8 mouse cellular contexts compared by ENCODE assay signal in genomic region chr14:55490361-55491201, GRCm38 (mm10). TPM values are rescaled to one million over a fixed set of nuclear protein-coding genes. Genes with fewer than 3 reads are reported as not detected.
DNase-seq lines count a peak whose midpoint lies in the region; ATAC-seq and TF ChIP-seq lines count a peak whose summit lies in the region.

Gene Carmil3, plus strand, starts transcription at chr14:55490651.

- H3K4me2 ChIP-seq in lung, embryonic 15.5 days = peak within 1 kb of the TSS; percentile 94

- WGBS in hindbrain, embryonic 10.5 days = under 1% methylated on average over 68 of the region's 68 CpGs
- WGBS in lung, embryonic 15.5 days = under 1% methylated on average over 60 of the region's 68 CpGs

- H3K36me3 ChIP-seq in G1E (replicated peaks) = peaks cover 40% of the 10 kb centered on the region
- H3K36me3 ChIP-seq in hindbrain, embryonic 10.5 days = peaks cover 49% of the 10 kb centered on the region
- H3K36me3 ChIP-seq in lung, embryonic 15.5 days = peaks cover 8% of the 10 kb centered on the region; the same call in 1 of the 2 replicates

- DNase-seq in G1E (ENCODE audit: low spot score) = peak; percentile 70
- DNase-seq in cerebellum, adult 18-20 months = peak; percentile 90 to 91
- peak; percentile 58 for DNase-seq in forelimb bud, embryonic 11.5 days (ENCODE audit: low read depth, low spot score)
- DNase-seq in hindbrain, embryonic 10.5 days (ENCODE audit: low spot score) = peak; percentile 81
- peak; percentile 81 to 90 for DNase-seq in layer of hippocampus, postnatal 10 days (ENCODE audit: low spot score in 2 of 2)
- DNase-seq in ovary, postnatal 10 days (ENCODE audit: low spot score) = peak; percentile 34
- DNase-seq in thymus, postnatal 14 days = peak; percentile 82

- H3K27ac ChIP-seq in hindbrain, embryonic 10.5 days = peak within 1 kb of the TSS; percentile 91
- peak within 1 kb of the TSS; percentile 43; the same call in 1 of the 2 replicates for H3K27ac ChIP-seq in lung, embryonic 15.5 days

- H3K4me3 ChIP-seq in G1E (ENCODE audit: low read depth, low read length) = peak within 1 kb of the TSS; percentile 75
- peak within 1 kb of the TSS; percentile 80 for H3K4me3 ChIP-seq in hindbrain, embryonic 10.5 days
- peak within 1 kb of the TSS; percentile 66 for H3K4me3 ChIP-seq in lung, embryonic 15.5 days

- H3K4me1 ChIP-seq in G1E (ENCODE audit: insufficient read depth, low read depth, low read length) = peaks cover 37% of the 10 kb centered on the region
- peaks cover 26% of the 10 kb centered on the region for H3K4me1 ChIP-seq in hindbrain, embryonic 10.5 days (replicated peaks)
- peaks cover 7% of the 10 kb centered on the region for H3K4me1 ChIP-seq in lung, embryonic 15.5 days

- H3K27me3 ChIP-seq in G1E (ENCODE audit: insufficient read depth, low read length) = peaks cover 15% of the 10 kb centered on the region; the same call in 1 of the 2 replicates
- H3K27me3 ChIP-seq in hindbrain, embryonic 10.5 days (ENCODE audit: insufficient read depth, poor library complexity, severe bottlenecking) = peaks cover 4% of the 10 kb centered on the region; the same call in 1 of the 2 replicates
- no peaks in the 10 kb centered on the region for H3K27me3 ChIP-seq in lung, embryonic 15.5 days

- TF ChIP-seq CTCF in G1E (IDR thresholded peaks at IDR 0.05; ENCODE audit: low read depth, low read length) = no peak

- no peak for ATAC-seq in G1E (ENCODE audit: extremely low read depth, insufficient number of reproducible peaks, low FRiP score, poor library complexity, severe bottlenecking)
- ATAC-seq in lung, embryonic 15.5 days (ENCODE audit: borderline replicate concordance, extremely low read depth, low FRiP score, low TSS enrichment) = peak; percentile 83

- peak within 1 kb of the TSS; percentile 47 for H3K9ac ChIP-seq in lung, embryonic 15.5 days

- H3K9me3 ChIP-seq in G1E (replicated peaks) = no peaks in the 10 kb centered on the region
- no peaks in the 10 kb centered on the region for H3K9me3 ChIP-seq in hindbrain, embryonic 10.5 days
- no peaks in the 10 kb centered on the region for H3K9me3 ChIP-seq in lung, embryonic 15.5 days

RNA-seq across cellular contexts. Expression of gene Carmil3, which starts in this region (rescaled TPM):
- 2.2 TPM in 2 replicates for total RNA-seq in G1E (2014; fragmentation: Nextera tagmentation)
- total RNA-seq in G1E (2017) = 2.1 and 2.3 TPM in 2 replicates
- polyA plus RNA-seq in G1E (2012) = 0.92 and 1.2 TPM in 2 replicates
- polyA plus RNA-seq in hindbrain, embryonic 10.5 days (2016; fragmentation: Nextera tagmentation; extraction: Ambion mirVana) = 5.7 and 7.9 TPM in 2 replicates
- 100 to 1,000 TPM; 106 to 144 TPM for total RNA-seq in layer of hippocampus, postnatal 10 days (2021)
- polyA plus RNA-seq in lung, embryonic 15.5 days (2015; fragmentation: Nextera tagmentation; extraction: Ambion mirVana) = 1.3 and 1.6 TPM in 2 replicates

Comparison
In these comparisons a context has a peak if more than half of its experiments do, and no peak if none do; other contexts are left out.
1. RNA of gene Carmil3 (total RNA-seq): 106 to 144 TPM in layer of hippocampus, postnatal 10 days; 2.1 to 2.3 TPM in G1E; every median in the first group is over 10 times any median in the second.
2. DNase-seq: peak in every context shown above with its lines; median percentile 90 in cerebellum, adult 18-20 months; 86 in layer of hippocampus, postnatal 10 days; 82 in thymus, postnatal 14 days; 81 in hindbrain, embryonic 10.5 days; 70 in G1E; 58 in forelimb bud, embryonic 11.5 days; 34 in ovary, postnatal 10 days.
3. Peak in every context shown above with its lines, with median percentiles within 50 percentile points of each other: H3K4me3 ChIP-seq.